Mouse (Mus musculus): ENCODE measurements at regions not wholly inside any gene's neighbourhood (a gene's known extent, or its start where the extent isn't known, plus 50 kb on each side); places are given as distances from the start of the nearest gene placed in this dataset.

DNA sequence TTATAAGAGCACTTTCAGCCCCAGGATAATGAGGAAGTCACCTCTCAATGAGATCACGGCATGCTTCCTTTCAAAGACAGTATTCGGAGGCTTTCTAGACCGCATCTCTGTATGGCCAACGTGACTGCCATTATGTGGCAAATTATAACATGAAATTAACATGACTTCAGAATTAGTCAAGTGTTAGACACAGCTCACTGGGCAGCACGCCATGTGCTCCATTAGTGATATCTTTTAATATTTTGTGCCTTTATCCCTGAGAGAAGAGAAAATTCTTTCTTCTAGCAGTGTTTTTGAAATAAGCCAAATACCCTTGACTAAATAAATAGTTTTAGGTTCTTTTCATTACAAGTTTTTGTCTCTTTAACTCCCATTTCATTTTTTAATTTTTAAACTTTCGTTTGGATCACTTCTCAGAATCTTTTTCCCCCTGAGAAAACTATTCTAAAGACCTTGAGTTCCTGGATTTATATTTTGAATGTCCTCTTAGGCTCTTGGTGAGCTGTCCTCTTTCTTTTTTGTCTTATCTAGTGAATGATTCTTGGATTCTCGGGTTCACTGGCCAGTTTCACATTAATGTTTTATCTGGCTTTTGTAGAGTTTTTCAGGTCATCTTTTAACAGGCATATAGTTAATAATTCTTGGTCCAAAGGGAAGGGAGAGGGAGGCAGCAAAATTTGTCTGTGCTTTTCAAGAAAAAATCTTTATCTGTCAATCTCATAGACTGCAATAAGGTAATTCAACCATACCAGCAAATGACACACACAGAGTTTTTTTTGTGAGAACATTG lies 390.9 kb downstream of the Adamts20 start:
- TF ChIP-seq POLR2A (IDR thresholded peaks at IDR 0.05; ENCODE audit: extremely low read depth, insufficient read depth, low read length) = no peak
- no peak for TF ChIP-seq CTCF (IDR thresholded peaks at IDR 0.05; ENCODE audit: extremely low read depth, insufficient read depth, low read length)
- H3K4me1 ChIP-seq (ENCODE audit: control insufficient read depth, insufficient read depth, low read length) = no peaks in the 10 kb centered on the region; the same call in 1 of the 2 replicates

DNA sequence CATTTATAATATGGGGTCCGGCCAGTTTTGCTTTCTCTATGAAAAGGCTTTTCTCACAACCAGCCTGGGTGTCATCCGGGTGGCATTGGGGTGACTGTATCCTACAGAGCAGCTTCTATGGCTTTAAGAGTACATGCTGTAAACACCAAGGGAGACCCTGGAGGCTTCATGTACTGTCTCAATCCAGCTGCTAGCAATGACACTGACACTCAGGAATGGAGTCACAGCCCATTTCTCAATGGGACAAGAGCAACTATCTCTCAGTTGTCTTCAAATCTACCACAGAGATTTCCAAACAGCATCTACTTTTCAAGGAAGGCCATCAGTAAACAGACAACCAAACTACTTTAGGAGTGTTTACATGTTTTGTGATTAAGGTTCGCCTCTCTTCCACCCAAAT lies 397.5 kb downstream of the Adamts20 start:
- Histone ChIP-seq H3K4me1 (ENCODE audit: control insufficient read depth, insufficient read depth, low read length) (no peaks in the 10 kb centered on the region), H3K4me3 (ENCODE audit: insufficient read depth, low read length) (no peak overlapping the region), H3K27ac (ENCODE audit: insufficient read depth, low read length) (no peak overlapping the region)
- no peak for TF ChIP-seq POLR2A (IDR thresholded peaks at IDR 0.05; ENCODE audit: extremely low read depth, insufficient read depth, low read length)
- no peak for TF ChIP-seq CTCF (IDR thresholded peaks at IDR 0.05; ENCODE audit: extremely low read depth, insufficient read depth, low read length)

More for the DNA sequence above, 390.9 kb downstream of the Adamts20 start:
- Histone ChIP-seq H3K27ac (ENCODE audit: insufficient read depth, low read length) (no peak overlapping the region), H3K4me3 (ENCODE audit: insufficient read depth, low read length) (no peak overlapping the region)

DNA sequence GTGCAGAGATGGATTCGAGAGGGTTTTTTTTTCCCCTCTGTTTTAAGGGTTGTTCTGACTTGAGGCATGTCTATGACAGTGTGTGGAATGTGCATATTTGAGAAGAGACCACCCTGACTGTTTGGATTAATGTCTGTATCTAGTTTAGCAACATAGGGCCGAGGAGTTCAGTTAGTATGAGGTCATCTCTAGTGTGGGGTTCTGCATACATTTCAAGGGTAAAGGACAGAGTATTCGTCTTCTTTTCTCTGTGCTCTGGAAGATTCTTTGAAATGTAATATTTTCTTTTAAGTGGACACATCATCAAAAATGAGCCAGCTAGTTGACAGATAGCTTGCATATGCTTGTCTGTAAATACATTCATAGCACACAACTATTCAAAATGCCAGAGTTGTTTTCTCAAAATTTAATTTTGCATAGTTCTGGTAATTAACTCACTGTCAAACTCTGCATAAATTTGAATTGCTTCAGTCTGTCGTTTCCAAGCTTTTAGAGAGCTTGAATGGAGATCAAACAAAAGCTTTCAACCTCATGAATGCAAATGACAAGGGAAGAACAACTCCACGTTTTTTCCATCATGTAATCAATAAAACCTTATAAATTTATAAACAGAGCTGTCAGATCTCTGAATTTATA lies 415.5 kb downstream of the Adamts20 start:
- Histone ChIP-seq H3K27ac (ENCODE audit: insufficient read depth, low read length) (no peak overlapping the region), H3K4me1 (ENCODE audit: control insufficient read depth, insufficient read depth, low read length) (peaks cover 1% of the 10 kb centered on the region; the same call in 1 of the 2 replicates), H3K4me3 (ENCODE audit: insufficient read depth, low read length) (no peak overlapping the region)
- TF ChIP-seq CTCF (IDR thresholded peaks at IDR 0.05; ENCODE audit: extremely low read depth, insufficient read depth, low read length) (no peak), POLR2A (IDR thresholded peaks at IDR 0.05; ENCODE audit: extremely low read depth, insufficient read depth, low read length) (no peak)

DNA sequence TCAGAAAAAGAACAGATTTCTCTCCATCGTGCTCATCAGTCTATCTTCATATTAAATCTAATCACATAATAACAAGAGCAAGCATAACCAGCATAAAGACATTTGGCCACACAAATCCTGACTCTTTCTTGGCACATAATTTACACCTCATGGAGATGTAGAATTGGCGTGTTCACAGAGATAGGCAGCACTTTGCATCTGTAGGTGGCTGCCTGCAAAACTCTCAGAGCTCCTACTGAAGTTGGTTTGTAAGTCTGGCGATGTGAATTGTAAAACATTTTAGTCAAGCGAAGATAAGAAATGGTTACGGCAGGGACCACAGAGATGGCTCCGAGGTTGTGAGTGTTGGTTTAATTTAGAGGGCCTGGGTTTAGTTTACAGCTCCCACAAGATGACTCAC lies 419.0 kb downstream of the Adamts20 start:
- no peak overlapping the region for H3K4me3 ChIP-seq (ENCODE audit: insufficient read depth, low read length)
- H3K27ac ChIP-seq (ENCODE audit: insufficient read depth, low read length) = no peak overlapping the region
- TF ChIP-seq CTCF (IDR thresholded peaks at IDR 0.05; ENCODE audit: extremely low read depth, insufficient read depth, low read length) = no peak
- no peak for TF ChIP-seq POLR2A (IDR thresholded peaks at IDR 0.05; ENCODE audit: extremely low read depth, insufficient read depth, low read length)
- peaks cover 1% of the 10 kb centered on the region; the same call in 1 of the 2 replicates for H3K4me1 ChIP-seq (ENCODE audit: control insufficient read depth, insufficient read depth, low read length)

DNA sequence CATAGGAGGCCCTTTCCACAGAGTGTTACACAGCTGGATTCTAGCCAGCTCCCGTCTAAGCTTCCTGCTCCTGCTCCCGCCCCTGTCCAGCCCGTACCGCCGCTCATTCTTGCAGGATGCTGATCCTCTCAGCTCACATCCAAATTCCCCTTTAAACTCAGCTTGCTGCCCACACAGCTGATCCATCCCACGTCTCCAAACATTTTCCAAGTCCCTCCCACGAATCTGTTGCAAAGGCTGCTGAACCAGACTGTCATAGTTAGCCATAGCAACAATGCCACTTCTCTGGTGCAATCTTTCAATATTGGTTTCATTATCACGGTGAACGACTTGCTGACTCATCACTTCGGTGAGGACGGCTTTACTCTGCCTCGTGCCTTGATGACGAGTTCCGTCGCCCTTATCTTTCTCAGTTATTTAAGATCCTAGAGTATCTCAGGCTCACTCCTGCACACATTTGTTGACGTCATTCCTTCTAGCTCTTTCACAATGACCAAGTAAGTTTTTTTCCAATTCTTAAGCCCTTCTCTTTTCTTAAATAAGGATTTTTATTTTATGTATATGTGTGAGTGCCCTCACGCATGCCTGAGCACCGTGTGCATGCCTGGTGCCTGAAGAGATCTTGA lies 420.0 kb downstream of the Adamts20 start:
- Histone ChIP-seq H3K4me3 (ENCODE audit: insufficient read depth, low read length) (peak overlapping the region; percentile 1; the same call in 1 of the 2 replicates), H3K4me1 (ENCODE audit: control insufficient read depth, insufficient read depth, low read length) (peaks cover 1% of the 10 kb centered on the region; the same call in 1 of the 2 replicates), H3K27ac (ENCODE audit: insufficient read depth, low read length) (no peak overlapping the region)
- TF ChIP-seq CTCF (IDR thresholded peaks at IDR 0.05; ENCODE audit: extremely low read depth, insufficient read depth, low read length) = no peak
- TF ChIP-seq POLR2A (IDR thresholded peaks at IDR 0.05; ENCODE audit: extremely low read depth, insufficient read depth, low read length) = no peak

DNA sequence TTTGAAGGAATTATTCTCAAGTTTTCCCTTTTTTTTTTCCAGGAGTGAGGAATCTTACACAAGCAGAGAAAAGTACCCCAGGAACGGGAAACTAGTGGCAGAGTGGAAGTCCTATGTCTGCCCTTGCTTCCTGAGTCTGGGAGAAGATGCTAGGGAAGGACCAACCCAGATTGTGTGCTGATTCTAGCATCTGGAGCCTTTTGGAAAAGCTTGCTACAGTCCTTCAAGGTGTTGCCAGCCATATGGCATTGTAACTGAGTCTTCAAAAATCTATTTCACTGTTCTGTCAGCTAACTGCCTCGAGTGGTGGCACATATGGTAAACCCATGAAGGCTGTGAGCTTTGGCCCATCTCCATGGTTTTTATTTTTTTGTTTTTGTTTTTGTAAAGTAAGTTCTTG lies 432.3 kb downstream of the Adamts20 start:
- no peak overlapping the region for H3K4me3 ChIP-seq (ENCODE audit: insufficient read depth, low read length)
- no peaks in the 10 kb centered on the region for H3K4me1 ChIP-seq (ENCODE audit: control insufficient read depth, insufficient read depth, low read length)
- H3K27ac ChIP-seq (ENCODE audit: insufficient read depth, low read length) = no peak overlapping the region
- TF ChIP-seq POLR2A (IDR thresholded peaks at IDR 0.05; ENCODE audit: extremely low read depth, insufficient read depth, low read length) (no peak), CTCF (IDR thresholded peaks at IDR 0.05; ENCODE audit: extremely low read depth, insufficient read depth, low read length) (no peak)

DNA sequence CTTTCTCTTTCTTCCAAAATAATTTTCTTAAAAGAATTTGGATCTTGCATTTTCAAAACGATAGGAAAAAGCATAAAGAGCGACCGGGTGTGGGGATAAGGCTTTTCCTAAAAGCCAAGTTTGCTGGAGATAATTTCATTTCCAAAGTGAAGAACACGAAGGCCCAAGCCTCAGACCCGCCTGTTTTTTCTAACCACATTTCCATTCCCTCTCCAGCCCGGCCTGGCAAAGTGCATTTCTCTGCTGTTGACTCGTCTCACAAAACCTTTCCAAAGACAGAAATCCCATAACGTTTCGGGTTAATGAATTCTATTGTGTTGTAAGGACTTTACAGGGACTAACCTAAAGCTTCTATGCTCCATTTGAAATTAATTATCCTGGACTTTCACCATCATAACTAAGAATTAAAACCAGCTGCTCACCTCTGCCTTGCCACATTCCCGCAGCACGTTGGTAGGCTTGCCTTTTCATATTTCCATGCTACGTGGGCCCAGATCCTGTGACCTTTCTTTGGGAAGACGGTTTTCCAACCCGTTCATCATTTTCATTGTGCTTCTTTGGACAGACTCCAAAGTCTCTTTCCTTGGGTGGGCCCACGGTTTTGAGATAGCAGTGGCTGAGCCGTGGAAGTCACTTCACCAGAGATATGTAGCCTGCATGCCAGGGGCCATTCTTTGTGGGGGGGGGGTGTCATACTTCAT lies 430.5 kb upstream of the Prickle1 start:
- TF ChIP-seq POLR2A (IDR thresholded peaks at IDR 0.05; ENCODE audit: extremely low read depth, insufficient read depth, low read length) (no peak), CTCF (IDR thresholded peaks at IDR 0.05; ENCODE audit: extremely low read depth, insufficient read depth, low read length) (no peak)
- H3K27ac ChIP-seq (ENCODE audit: insufficient read depth, low read length) = no peak overlapping the region
- H3K4me3 ChIP-seq (ENCODE audit: insufficient read depth, low read length) = no peak overlapping the region
- no peaks in the 10 kb centered on the region for H3K4me1 ChIP-seq (ENCODE audit: control insufficient read depth, insufficient read depth, low read length)

DNA sequence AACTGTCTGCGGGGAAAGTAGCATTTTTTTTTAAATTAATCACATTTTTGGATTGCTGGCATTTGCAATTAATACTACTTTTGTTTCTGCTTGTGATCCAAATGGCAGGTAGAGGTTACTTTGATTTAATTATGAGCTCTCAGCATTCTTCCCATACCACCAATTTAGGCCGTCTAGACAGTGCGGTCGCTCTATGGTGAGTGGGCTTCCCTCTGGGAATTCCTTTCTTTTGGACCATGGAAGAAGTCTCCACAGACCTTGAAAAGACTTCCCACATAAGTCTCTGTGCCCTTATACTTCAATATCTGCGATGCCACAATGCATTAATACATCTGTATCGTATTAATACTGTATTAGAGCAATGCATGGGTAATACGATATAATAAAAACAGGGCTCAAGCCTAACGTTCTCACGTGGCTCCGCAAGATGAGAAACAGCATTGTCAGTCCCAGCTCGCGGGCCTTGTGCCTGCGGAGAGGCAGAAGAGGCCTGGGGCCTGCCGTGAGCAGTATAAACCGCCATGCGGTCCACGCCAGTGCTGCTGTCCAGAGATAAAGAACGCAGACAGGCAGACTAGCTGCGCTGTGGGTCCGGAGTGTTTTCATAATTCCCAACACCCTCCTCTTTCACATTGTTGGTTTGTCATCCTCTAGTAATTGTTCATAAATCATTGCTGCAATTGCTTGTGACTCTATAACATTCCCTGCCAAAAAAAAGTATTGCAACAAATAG lies 429.7 kb upstream of the Prickle1 start:
- Histone ChIP-seq H3K27ac (ENCODE audit: insufficient read depth, low read length) (no peak overlapping the region), H3K4me1 (ENCODE audit: control insufficient read depth, insufficient read depth, low read length) (no peaks in the 10 kb centered on the region), H3K4me3 (ENCODE audit: insufficient read depth, low read length) (no peak overlapping the region)
- TF ChIP-seq POLR2A (IDR thresholded peaks at IDR 0.05; ENCODE audit: extremely low read depth, insufficient read depth, low read length) (no peak), CTCF (IDR thresholded peaks at IDR 0.05; ENCODE audit: extremely low read depth, insufficient read depth, low read length) (no peak)

DNA sequence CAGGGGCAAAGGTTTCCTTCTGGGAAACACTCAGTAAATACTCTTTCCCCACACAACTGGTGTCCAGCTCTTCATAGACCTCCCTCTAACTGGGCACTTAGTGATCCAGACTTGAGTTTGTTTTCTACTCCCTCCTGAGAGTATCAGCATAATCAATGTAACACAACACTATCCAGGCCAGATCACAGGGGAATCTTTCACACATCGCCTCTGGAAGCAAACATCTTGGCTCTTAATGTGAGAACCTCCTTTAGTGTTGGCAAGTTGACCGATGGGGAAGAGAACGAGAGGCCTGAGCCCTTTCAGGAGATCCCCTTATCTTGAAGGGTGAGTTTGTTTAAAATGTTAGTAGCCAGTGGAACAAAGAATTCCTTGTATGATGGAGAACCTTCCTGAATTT lies 429.1 kb upstream of the Prickle1 start:
- H3K4me3 ChIP-seq (ENCODE audit: insufficient read depth, low read length) = no peak overlapping the region
- no peaks in the 10 kb centered on the region for H3K4me1 ChIP-seq (ENCODE audit: control insufficient read depth, insufficient read depth, low read length)
- H3K27ac ChIP-seq (ENCODE audit: insufficient read depth, low read length) = no peak overlapping the region
- TF ChIP-seq CTCF (IDR thresholded peaks at IDR 0.05; ENCODE audit: extremely low read depth, insufficient read depth, low read length) (no peak), POLR2A (IDR thresholded peaks at IDR 0.05; ENCODE audit: extremely low read depth, insufficient read depth, low read length) (no peak)
